9 mouse cellular contexts compared by ENCODE assay signal in genomic region chr10:8885630-8886527, GRCm38 (mm10). TPM values are rescaled to one million over a fixed set of nuclear protein-coding genes. Genes with fewer than 3 reads are reported as not detected.
DNase-seq lines count a peak whose midpoint lies in the region; ATAC-seq and TF ChIP-seq lines count a peak whose summit lies in the region.
"Had no signal": no experiment of that assay in that cellular context is flagged by ENCODE, and none has a peak within 500 bp of the region (broad histone marks: within the 10 kb centered on the region; RNA-seq: fewer than 3 reads in every experiment).

Sash1 (minus strand) TSS chr10:8886070.

- H3K9me3 ChIP-seq in forebrain, embryonic 14.5 days (replicated peaks; ENCODE audit: control insufficient read depth, low read length): no peaks in the 10 kb centered on the region
- no peaks in the 10 kb centered on the region for H3K9me3 ChIP-seq in heart, postnatal 0 days (replicated peaks; ENCODE audit: control insufficient read depth, low read length)
- no peaks in the 10 kb centered on the region for H3K9me3 ChIP-seq in liver, embryonic 14.5 days (ENCODE audit: control insufficient read depth, low read length)
- H3K9me3 ChIP-seq in stomach, embryonic 16.5 days (replicated peaks; ENCODE audit: control insufficient read depth, low read length): no peaks in the 10 kb centered on the region

- H3K4me2 ChIP-seq in forebrain, embryonic 14.5 days (ENCODE audit: low read length): peak within 1 kb of the TSS; percentile 92
- peak within 1 kb of the TSS; percentile 73 for H3K4me2 ChIP-seq in heart, postnatal 0 days (ENCODE audit: low read depth, low read length)
- peak within 1 kb of the TSS; percentile 64 for H3K4me2 ChIP-seq in liver, embryonic 14.5 days (ENCODE audit: low read depth)
- peak within 1 kb of the TSS; percentile 77 for H3K4me2 ChIP-seq in stomach, embryonic 16.5 days (ENCODE audit: low read depth, low read length)

- H3K27ac ChIP-seq in forebrain, embryonic 14.5 days (ENCODE audit: low read depth, low read length): peak within 1 kb of the TSS; percentile 82
- peak within 1 kb of the TSS; percentile 98 for H3K27ac ChIP-seq in heart, postnatal 0 days (ENCODE audit: low read depth)
- H3K27ac ChIP-seq in liver, embryonic 14.5 days: peak within 1 kb of the TSS; percentile 31
- H3K27ac ChIP-seq in stomach, embryonic 16.5 days (ENCODE audit: low read length): peak within 1 kb of the TSS; percentile 93

- WGBS in forebrain, embryonic 14.5 days: under 1% methylated on average over 80 of the region's 80 CpGs
- under 1% methylated on average over 80 of the region's 80 CpGs for WGBS in heart, postnatal 0 days
- under 1% methylated on average over 79 of the region's 80 CpGs for WGBS in liver, embryonic 14.5 days (ENCODE audit: insufficient replicate concordance)
- WGBS in stomach, embryonic 16.5 days: under 1% methylated on average over 80 of the region's 80 CpGs

- peak within 1 kb of the TSS; percentile 62 for H3K4me3 ChIP-seq in forebrain, embryonic 14.5 days (ENCODE audit: low read depth, low read length)
- H3K4me3 ChIP-seq in heart, postnatal 0 days (ENCODE audit: low read depth, low read length): peak within 1 kb of the TSS; percentile 81
- H3K4me3 ChIP-seq in liver, embryonic 14.5 days (ENCODE audit: insufficient read depth in 1 of 2, low read depth in 2 of 2, low read length in 2 of 2): peak within 1 kb of the TSS; percentile 62 to 73
- H3K4me3 ChIP-seq in stomach, embryonic 16.5 days (replicated peaks; ENCODE audit: low read length): peak within 1 kb of the TSS; percentile 85

- ATAC-seq in forebrain, embryonic 14.5 days: peak; percentile 94
- peak; percentile 94 for ATAC-seq in heart, postnatal 0 days (ENCODE audit: insufficient read depth, low read depth)
- ATAC-seq in liver, embryonic 14.5 days (ENCODE audit: insufficient read depth): peak; percentile 78
- ATAC-seq in stomach, embryonic 16.5 days (ENCODE audit: insufficient read depth, low FRiP score): peak; percentile 91

- H3K4me1 ChIP-seq in forebrain, embryonic 14.5 days (ENCODE audit: control insufficient read depth, insufficient read depth, low read length): no peaks in the 10 kb centered on the region; the same call in 1 of the 2 replicates
- peaks cover 15% of the 10 kb centered on the region; the same call in 1 of the 2 replicates for H3K4me1 ChIP-seq in heart, postnatal 0 days (ENCODE audit: control insufficient read depth, insufficient read depth)
- peaks cover 0 to 12% of the 10 kb centered on the region in 2 experiments; a peak in 2 of 4 replicates for H3K4me1 ChIP-seq in liver, embryonic 14.5 days (replicated peaks; ENCODE audit: control insufficient read depth in 2 of 2, insufficient read depth in 2 of 2, low read length in 1 of 2)
- peaks cover 15% of the 10 kb centered on the region for H3K4me1 ChIP-seq in stomach, embryonic 16.5 days (ENCODE audit: control insufficient read depth, insufficient read depth, low read length)

- H3K36me3 ChIP-seq in forebrain, embryonic 14.5 days (ENCODE audit: control insufficient read depth, insufficient read depth, low read length): no peaks in the 10 kb centered on the region
- no peaks in the 10 kb centered on the region; the same call in 1 of the 2 replicates for H3K36me3 ChIP-seq in heart, postnatal 0 days (replicated peaks; ENCODE audit: control insufficient read depth, insufficient read depth, low read length)
- no peaks in the 10 kb centered on the region for H3K36me3 ChIP-seq in liver, embryonic 14.5 days (replicated peaks; ENCODE audit: control insufficient read depth, insufficient read depth, low read depth)
- no peaks in the 10 kb centered on the region for H3K36me3 ChIP-seq in stomach, embryonic 16.5 days (ENCODE audit: control insufficient read depth, insufficient read depth, low read length)

- no peak for TF ChIP-seq CTCF in heart, postnatal 0 days (IDR thresholded peaks at IDR 0.05; ENCODE audit: low read depth)
- no peak for TF ChIP-seq CTCF in liver, embryonic 14.5 days (IDR thresholded peaks at IDR 0.05; ENCODE audit: low read depth)

- TF ChIP-seq EP300 in heart, postnatal 0 days (IDR thresholded peaks at IDR 0.05; ENCODE audit: low read depth): peak; percentile 60; the same call in 1 of the 2 replicates
- TF ChIP-seq EP300 in liver, embryonic 14.5 days (IDR thresholded peaks at IDR 0.05; ENCODE audit: low read depth): no peak

- H3K9ac ChIP-seq in forebrain, embryonic 14.5 days (ENCODE audit: low read length): peak within 1 kb of the TSS; percentile 63
- H3K9ac ChIP-seq in heart, postnatal 0 days (replicated peaks; ENCODE audit: low read depth, low read length): peak within 1 kb of the TSS; percentile 73
- H3K9ac ChIP-seq in liver, embryonic 14.5 days (replicated peaks): peak within 1 kb of the TSS; percentile 47
- H3K9ac ChIP-seq in stomach, embryonic 16.5 days (ENCODE audit: low read length): peak within 1 kb of the TSS; percentile 90

- DNase-seq in B cell, adult 2 months: peak; percentile 31 to 44
- peak; percentile 15 for DNase-seq in c-Kit-positive CD71-positive TER-119-positive erythroid progenitor cells, embryonic 14.5 days (ENCODE audit: low spot score)
- peak; percentile 93 for DNase-seq in forebrain, embryonic 14.5 days (ENCODE audit: low spot score)
- peak; percentile 94 for DNase-seq in heart, postnatal 0 days (ENCODE audit: low spot score)
- peak; percentile 93 for DNase-seq in kidney, postnatal 36 days
- peak; percentile 31 to 39 (median 33) for DNase-seq in liver, embryonic 14.5 days (ENCODE audit: low read depth in 3 of 3, low spot score in 3 of 3)
- DNase-seq in neural tube, embryonic 10.5 days (ENCODE audit: extremely low spot score, low spot score): peak; percentile 93

- 0 out of 2 replicates have a peak, but pooled peaks cover 4% of the 10 kb centered on the region for H3K27me3 ChIP-seq in forebrain, embryonic 14.5 days (replicated peaks; ENCODE audit: control insufficient read depth, insufficient read depth, low read length)
- H3K27me3 ChIP-seq in heart, postnatal 0 days (ENCODE audit: control insufficient read depth, insufficient read depth, low read length): no peaks in the 10 kb centered on the region
- peaks cover 23% of the 10 kb centered on the region for H3K27me3 ChIP-seq in liver, embryonic 14.5 days (ENCODE audit: control insufficient read depth, insufficient read depth, low read length)
- no peaks in the 10 kb centered on the region for H3K27me3 ChIP-seq in stomach, embryonic 16.5 days (ENCODE audit: control insufficient read depth, insufficient read depth, low read length)
- H3K27me3 ChIP-seq: CH12.LX had no signal

RNA-seq across cellular contexts. Expression of gene Sash1, which starts in this region (rescaled TPM):
- polyA plus RNA-seq in forebrain, embryonic 14.5 days (2014; fragmentation: Nextera tagmentation; extraction: Ambion mirVana): 1.9 and 2.2 TPM in 2 replicates
- 17.7 and 18.3 TPM in 2 replicates for total RNA-seq in heart, postnatal 0 days (2014; rRNA removed; ENCODE audit: low replicate concordance)
- polyA plus RNA-seq in heart, postnatal 0 days (2015; fragmentation: Nextera tagmentation; extraction: Ambion mirVana): 3.8 and 3.9 TPM in 2 replicates
- 1.0 and 1.4 TPM in 2 replicates for polyA plus RNA-seq in liver, embryonic 14.5 days (2012; rRNA removed)
- 0.32 and 0.77 TPM in 2 replicates for polyA plus RNA-seq in liver, embryonic 14.5 days (2014; fragmentation: Nextera tagmentation; extraction: Ambion mirVana)
- polyA plus RNA-seq in stomach, embryonic 16.5 days (2015; fragmentation: Nextera tagmentation; extraction: Ambion mirVana): 2.9 and 3.4 TPM in 2 replicates

Comparison
In these comparisons a context has a peak if more than half of its experiments do, and no peak if none do; other contexts are left out.
1. Peak in every context shown above with its lines: DNase-seq, ATAC-seq, H3K4me3 ChIP-seq and H3K27ac ChIP-seq.
2. DNase-seq: peak in every context shown above with its lines; median percentile 94 in heart, postnatal 0 days; 93 in forebrain, embryonic 14.5 days; 93 in kidney, postnatal 36 days; 93 in neural tube, embryonic 10.5 days; 38 in B cell, adult 2 months; 33 in liver, embryonic 14.5 days; 15 in c-Kit-positive CD71-positive TER-119-positive erythroid progenitor cells, embryonic 14.5 days.
3. H3K27ac ChIP-seq: peak in every context shown above with its lines; median percentile 98 in heart, postnatal 0 days; 93 in stomach, embryonic 16.5 days; 82 in forebrain, embryonic 14.5 days; 31 in liver, embryonic 14.5 days.